Mouse (Mus musculus) heart, postnatal 0 days (tissue): ENCODE data around the gene Creb5.

Experiments
- CTCF ChIP-seq: IDR thresholded peaks from 2 replicates; pipeline ENCODE4 v1.5.1; 2016; ENCODE audit warnings: antibody characterized with exemption, control low read depth, low read depth
- EP300 ChIP-seq: IDR thresholded peaks from 2 replicates; pipeline ENCODE4 v1.6.1; 2016; ENCODE audit warnings: antibody characterized with exemption, low read depth

- TF ChIP-seq EP300, result no peak
- no peak for TF ChIP-seq CTCF
These were observed 307.2 kb downstream of the Creb5 start for GRCm38 (mm10) chr6:53594316-53594715.
